Mouse (Mus musculus) midbrain, embryonic 15.5 days (tissue): ENCODE measurements around the gene 4930539E08Rik. TPM values are rescaled to one million over a fixed set of nuclear protein-coding genes. Genes with fewer than 3 reads are reported as not detected.
A peak's percentile ranks its signal among the peaks of the same experiment; 100 is the strongest.

Experiments
- ATAC-seq: fragments of 200-750 bp; cut with Nextera tagmentation; replicated peaks from 2 replicates; pipeline ENCODE4 v1.8.0; 2017; ENCODE audit warnings: moderate TSS enrichment
- H3K27ac ChIP-seq: fragments of 300-500 bp; sonication (generic); 2 replicates; pipeline ENCODE4 v1.5.1; 2015; ENCODE audit warnings: mild to moderate bottlenecking, inconsistent platforms
- H3K27me3 ChIP-seq: fragments of 300-500 bp; sonication (generic); replicated peaks from 2 replicates; pipeline ENCODE4 v1.6.1; 2015; ENCODE audit warnings: inconsistent platforms
- H3K36me3 ChIP-seq: fragments of 300-500 bp; sonication (generic); replicated peaks from 2 replicates; pipeline ENCODE4 v1.6.1; 2015; ENCODE audit warnings: inconsistent platforms
- H3K4me1 ChIP-seq: fragments of 300-500 bp; sonication (generic); 2 replicates; pipeline ENCODE4 v1.6.1; 2015; ENCODE audit warnings: inconsistent platforms
- H3K4me2 ChIP-seq: fragments of 300-500 bp; sonication (generic); 2 replicates; pipeline ENCODE4 v1.6.1; 2015; ENCODE audit warnings: inconsistent platforms, mild to moderate bottlenecking, moderate library complexity
- H3K4me3 ChIP-seq: fragments of 300-500 bp; sonication (generic); 2 replicates; pipeline ENCODE4 v1.5.1; 2015; ENCODE audit warnings: mild to moderate bottlenecking, inconsistent platforms
- H3K9ac ChIP-seq: fragments of 300-500 bp; sonication (generic); 2 replicates; pipeline ENCODE4 v1.6.1; 2015; ENCODE audit warnings: mild to moderate bottlenecking, inconsistent platforms
- H3K9me3 ChIP-seq: fragments of 300-500 bp; sonication (generic); 2 replicates; pipeline ENCODE4 v1.6.1; 2016; ENCODE audit warnings: inconsistent platforms
- WGBS: fragments of 180-500 bp; shearing (Covaris S2); methylation state at CpG from one replicate; pipeline ENCODE4 v1.1.7; 2015; ENCODE audit warnings: mixed read lengths; 5-methylcytosine and 5-hydroxymethylcytosine counted together
- polyA plus RNA-seq: library from polyadenylated mRNA; unstranded; fragments of >200 nt; fragmentation: Nextera tagmentation; extraction: Ambion mirVana; gene quantifications from 2 replicates; pipeline ENCODE4 v1.2.1, GENCODE M21; 2015

Gene 4930539E08Rik
- polyA plus RNA-seq, 1 experiment from 2014 or later, result 2.5 TPM

DNA sequence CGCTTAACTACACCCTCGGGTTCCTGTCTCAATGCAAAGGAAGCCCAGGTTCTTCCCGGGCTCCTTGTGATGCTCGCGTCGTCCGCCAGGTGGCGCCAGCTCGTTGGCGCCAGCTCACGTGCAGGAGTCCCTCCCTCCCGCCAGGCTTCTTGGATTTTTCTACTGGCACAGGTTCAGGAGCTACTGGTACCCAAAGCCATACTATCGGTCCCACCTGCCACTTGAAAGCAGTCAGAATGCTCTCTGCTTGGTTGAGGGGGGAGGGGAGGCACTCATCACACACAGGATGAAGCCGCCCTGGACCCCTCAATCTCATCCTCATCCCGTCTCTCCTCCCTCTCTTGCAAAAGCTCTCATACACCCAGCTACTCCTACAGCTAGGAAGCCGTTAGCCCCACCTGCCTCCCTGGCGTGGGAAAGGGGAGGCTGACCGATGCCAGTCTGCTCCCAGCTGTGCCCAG is 35.2 kb downstream of the 4930539E08Rik start:
- no peak overlapping the region for H3K27ac ChIP-seq
- H3K36me3 ChIP-seq, result no peaks in the 10 kb centered on the region
- H3K4me3 ChIP-seq, result no peak overlapping the region
- H3K27me3 ChIP-seq, result no peaks in the 10 kb centered on the region; the same call in 1 of the 2 replicates
- peaks cover 16% of the 10 kb centered on the region for H3K4me1 ChIP-seq
- H3K9ac ChIP-seq, result no peak overlapping the region
- peak overlapping the region; percentile 37 for H3K4me2 ChIP-seq
- no peaks in the 10 kb centered on the region for H3K9me3 ChIP-seq
- 4% methylated on average over 18 of the region's 18 CpGs for WGBS
- peak; percentile 29 for ATAC-seq

DNA sequence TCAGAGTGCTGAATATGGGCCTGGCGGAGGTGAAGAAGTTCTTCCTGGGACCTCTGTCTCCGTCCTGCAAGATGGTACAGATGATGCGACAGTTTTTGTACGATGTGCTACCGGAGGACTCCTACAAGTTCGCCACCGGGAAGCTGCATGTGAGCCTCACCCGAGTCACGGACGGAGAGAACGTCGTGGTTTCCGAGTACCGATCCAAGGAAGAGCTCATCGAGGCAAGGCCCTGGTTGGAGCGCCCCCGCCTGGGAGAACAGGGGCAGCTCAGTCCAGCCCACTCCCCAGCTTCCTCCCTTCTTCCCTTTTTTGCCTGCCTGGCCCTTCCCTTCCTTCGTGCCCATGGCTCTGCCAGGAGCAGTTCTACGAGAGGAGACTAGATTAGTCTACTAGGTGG is 38.3 kb downstream of the 4930539E08Rik start:
- ATAC-seq, result no peak
- no peaks in the 10 kb centered on the region for H3K9me3 ChIP-seq
- no peak overlapping the region for H3K4me3 ChIP-seq
- H3K36me3 ChIP-seq, result no peaks in the 10 kb centered on the region
- no peak overlapping the region for H3K9ac ChIP-seq
- H3K27ac ChIP-seq, result no peak overlapping the region
- no peaks in the 10 kb centered on the region; the same call in 1 of the 2 replicates for H3K27me3 ChIP-seq
- 18% methylated on average over 19 of the region's 19 CpGs for WGBS
- no peak overlapping the region for H3K4me2 ChIP-seq
- peaks cover 10% of the 10 kb centered on the region for H3K4me1 ChIP-seq

DNA sequence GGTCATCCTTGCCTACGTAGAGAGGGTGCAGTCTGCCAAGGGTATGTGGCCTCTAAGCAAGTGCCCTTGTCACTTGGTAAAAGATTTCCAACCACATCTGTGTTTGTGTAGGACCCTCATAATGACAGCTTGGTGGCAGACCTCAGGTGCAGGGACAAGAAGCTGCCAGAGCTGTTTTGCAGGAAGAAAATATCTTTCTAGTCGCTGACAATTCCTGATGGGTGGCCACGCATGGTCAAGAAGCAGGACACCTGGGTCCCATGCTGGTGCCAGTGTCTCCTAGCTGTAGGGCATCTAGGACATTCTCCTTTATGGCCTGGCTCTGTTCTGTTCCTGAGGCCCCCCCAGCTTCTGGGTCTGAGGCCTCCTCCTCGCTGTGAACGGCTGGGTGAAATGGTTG is 38.8 kb downstream of the 4930539E08Rik start:
- WGBS, result 70% methylated on average over 5 of the region's 5 CpGs
- Histone ChIP-seq H3K9me3 (no peaks in the 10 kb centered on the region), H3K27me3 (no peaks in the 10 kb centered on the region; the same call in 1 of the 2 replicates), H3K4me2 (no peak overlapping the region), H3K4me3 (no peak overlapping the region), H3K27ac (no peak overlapping the region), H3K9ac (no peak overlapping the region), H3K36me3 (no peaks in the 10 kb centered on the region), H3K4me1 (peaks cover 10% of the 10 kb centered on the region)
- no peak for ATAC-seq

DNA sequence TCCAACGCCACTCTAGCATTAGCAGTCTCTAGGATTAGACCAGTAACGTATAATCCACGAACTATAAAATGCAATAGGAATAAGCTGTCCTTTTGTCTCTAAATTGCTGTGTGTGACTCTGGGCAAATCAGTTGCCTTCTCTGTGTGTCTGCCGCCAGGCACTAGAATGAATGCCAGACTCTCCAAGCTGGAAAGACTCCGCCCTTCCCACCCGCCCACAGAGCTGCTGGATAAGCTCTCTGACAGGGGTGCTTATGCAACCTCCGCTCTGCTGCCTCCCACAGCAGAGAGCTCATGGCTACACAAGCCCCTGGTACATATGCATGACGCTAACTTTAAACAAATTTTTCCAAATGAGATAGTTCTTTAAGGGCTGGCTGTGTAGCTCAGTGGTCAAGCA is 39.8 kb downstream of the 4930539E08Rik start:
- 39% methylated on average over 8 of the region's 8 CpGs for WGBS
- no peak for ATAC-seq
- no peak overlapping the region for H3K9ac ChIP-seq

DNA sequence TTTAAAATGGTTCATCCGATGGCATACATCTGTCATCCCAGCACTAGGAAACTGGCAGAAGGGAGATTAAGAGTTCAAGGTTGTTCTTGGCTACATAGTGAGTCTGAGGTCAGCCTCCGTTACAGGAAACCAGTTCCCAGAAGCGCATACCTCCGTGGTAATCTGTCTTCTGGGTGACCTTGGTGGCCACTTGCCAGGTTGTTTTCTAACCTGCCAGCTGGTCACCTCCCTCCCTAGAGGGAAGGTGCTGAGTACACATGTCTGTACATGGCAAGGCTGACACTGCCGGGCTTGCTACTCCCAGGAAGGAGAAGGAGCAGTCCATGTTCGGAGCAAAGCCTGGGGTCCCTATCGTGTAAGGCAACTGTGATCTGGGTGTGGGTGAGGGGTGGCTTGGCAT is 40.3 kb downstream of the 4930539E08Rik start:
- H3K9me3 ChIP-seq, result no peaks in the 10 kb centered on the region
- H3K36me3 ChIP-seq, result no peaks in the 10 kb centered on the region
- 72% methylated on average over 7 of the region's 7 CpGs for WGBS
- H3K4me1 ChIP-seq, result peaks cover 12% of the 10 kb centered on the region
- no peak overlapping the region for H3K27ac ChIP-seq
- H3K4me3 ChIP-seq, result no peak overlapping the region
- no peak for ATAC-seq
- no peak overlapping the region for H3K9ac ChIP-seq
- no peak overlapping the region for H3K4me2 ChIP-seq
- no peaks in the 10 kb centered on the region; the same call in 1 of the 2 replicates for H3K27me3 ChIP-seq

More for the DNA sequence above, 39.8 kb downstream of the 4930539E08Rik start:
- H3K9me3 ChIP-seq, result no peaks in the 10 kb centered on the region
- H3K4me1 ChIP-seq, result peaks cover 12% of the 10 kb centered on the region
- H3K27ac ChIP-seq, result no peak overlapping the region
- no peak overlapping the region for H3K4me2 ChIP-seq
- H3K4me3 ChIP-seq, result no peak overlapping the region
- no peaks in the 10 kb centered on the region for H3K36me3 ChIP-seq
- no peaks in the 10 kb centered on the region; the same call in 1 of the 2 replicates for H3K27me3 ChIP-seq

DNA sequence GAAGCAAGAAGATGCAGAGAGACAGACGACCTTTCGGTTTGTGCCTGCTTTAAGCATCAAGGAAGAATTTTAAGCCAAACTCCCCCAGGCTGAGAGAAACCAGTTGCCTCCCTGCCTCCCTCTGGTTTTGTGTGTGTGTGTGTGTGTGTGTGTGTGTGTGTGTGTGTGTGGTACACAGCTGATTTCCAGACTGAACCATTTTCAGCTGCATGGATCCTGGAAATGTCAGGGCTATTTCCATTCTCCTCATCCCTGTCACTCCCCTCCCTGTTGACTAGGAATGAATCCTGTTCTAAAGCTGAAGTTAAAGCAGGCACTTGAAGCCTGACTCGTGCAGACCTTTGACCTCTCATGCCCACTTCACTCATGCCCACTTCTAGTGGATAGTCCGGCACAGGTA is 40.9 kb downstream of the 4930539E08Rik start:
- Histone ChIP-seq H3K9me3 (no peaks in the 10 kb centered on the region), H3K36me3 (no peaks in the 10 kb centered on the region), H3K4me2 (no peak overlapping the region), H3K4me1 (peaks cover 18% of the 10 kb centered on the region), H3K27ac (no peak overlapping the region), H3K27me3 (no peaks in the 10 kb centered on the region; the same call in 1 of the 2 replicates), H3K9ac (no peak overlapping the region), H3K4me3 (no peak overlapping the region)
- 79% methylated on average over 4 of the region's 4 CpGs for WGBS
- no peak for ATAC-seq

DNA sequence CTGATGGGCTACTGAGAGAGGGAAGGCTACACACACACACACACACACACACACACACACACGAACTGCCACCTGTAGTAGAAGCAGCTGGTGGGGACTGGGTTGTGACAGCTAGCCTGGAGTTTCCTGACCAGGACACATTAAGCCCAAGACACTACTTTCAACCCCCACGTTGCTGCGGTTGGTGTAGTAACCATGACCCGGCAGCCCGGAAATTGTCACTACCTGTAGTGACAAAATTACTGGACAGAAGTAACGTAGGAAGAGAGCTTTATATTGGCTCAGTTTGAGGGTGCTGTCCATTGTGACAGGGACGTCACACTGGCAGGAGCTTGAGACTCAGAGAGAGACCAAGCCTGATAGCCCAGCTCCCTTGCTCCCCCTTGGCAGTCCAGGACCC is 42.8 kb downstream of the 4930539E08Rik start:
- no peak overlapping the region for H3K4me3 ChIP-seq
- H3K4me2 ChIP-seq, result no peak overlapping the region
- H3K27me3 ChIP-seq, result no peaks in the 10 kb centered on the region; the same call in 1 of the 2 replicates
- no peaks in the 10 kb centered on the region for H3K36me3 ChIP-seq
- H3K4me1 ChIP-seq, result peaks cover 25% of the 10 kb centered on the region
- no peak overlapping the region for H3K27ac ChIP-seq
- no peak overlapping the region for H3K9ac ChIP-seq
- H3K9me3 ChIP-seq, result no peaks in the 10 kb centered on the region
- 86% methylated on average over 7 of the region's 7 CpGs for WGBS
- ATAC-seq, result no peak

DNA sequence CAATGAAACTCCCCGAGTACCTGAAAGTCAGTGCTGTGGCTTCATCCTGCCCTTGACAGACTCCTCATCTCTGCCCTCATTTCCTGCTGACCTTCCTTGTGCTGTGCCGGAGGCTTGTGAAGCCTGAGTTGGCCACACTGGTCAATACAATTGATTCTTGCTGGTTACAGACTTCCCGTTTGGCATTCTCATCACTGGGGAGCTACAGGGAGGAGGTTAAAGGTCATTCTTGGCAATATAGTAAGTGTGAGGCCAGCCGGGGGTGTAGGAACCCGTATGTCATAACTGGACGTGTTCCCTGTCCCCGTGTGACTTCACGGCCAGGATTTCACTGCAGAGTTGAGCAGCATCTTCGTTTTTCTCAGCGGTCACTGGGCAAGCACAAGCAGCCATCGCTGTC is 43.3 kb downstream of the 4930539E08Rik start:
- Histone ChIP-seq H3K4me3 (no peak overlapping the region), H3K9me3 (no peaks in the 10 kb centered on the region), H3K9ac (no peak overlapping the region), H3K4me2 (no peak overlapping the region), H3K4me1 (peaks cover 22% of the 10 kb centered on the region), H3K27ac (no peak overlapping the region), H3K36me3 (no peaks in the 10 kb centered on the region), H3K27me3 (no peaks in the 10 kb centered on the region; the same call in 1 of the 2 replicates)
- ATAC-seq, result no peak
- 80% methylated on average over 11 of the region's 11 CpGs for WGBS

DNA sequence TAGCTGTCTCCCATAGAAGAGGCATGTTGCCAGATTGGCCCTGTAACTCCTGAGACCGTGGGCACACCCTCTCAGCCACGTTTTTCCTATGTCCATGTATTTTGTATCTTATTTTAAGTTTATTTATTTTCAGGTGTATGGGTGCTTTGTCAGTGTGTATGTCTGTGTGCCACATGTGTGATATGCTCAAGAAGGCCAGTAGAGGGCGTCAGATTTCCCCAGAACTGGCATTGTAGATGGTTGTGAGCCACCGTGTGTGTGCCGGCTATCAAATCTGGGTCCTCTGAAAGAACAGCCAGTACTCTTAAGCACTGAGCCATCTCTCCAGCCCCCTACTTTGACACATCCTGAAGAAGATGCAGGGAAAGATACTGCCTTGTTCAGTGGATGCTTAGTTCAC is 44.7 kb downstream of the 4930539E08Rik start:
- no peak for ATAC-seq
- 71% methylated on average over 5 of the region's 5 CpGs for whole genome bisulfite sequencing
- H3K4me1 ChIP-seq, result peaks cover 21% of the 10 kb centered on the region
- H3K36me3 ChIP-seq, result no peaks in the 10 kb centered on the region
- no peak overlapping the region for H3K4me3 ChIP-seq
- H3K27ac ChIP-seq, result peak overlapping the region; percentile 86
- H3K4me2 ChIP-seq, result no peak overlapping the region
- no peaks in the 10 kb centered on the region for H3K27me3 ChIP-seq
- H3K9ac ChIP-seq, result no peak overlapping the region
- no peaks in the 10 kb centered on the region for H3K9me3 ChIP-seq

DNA sequence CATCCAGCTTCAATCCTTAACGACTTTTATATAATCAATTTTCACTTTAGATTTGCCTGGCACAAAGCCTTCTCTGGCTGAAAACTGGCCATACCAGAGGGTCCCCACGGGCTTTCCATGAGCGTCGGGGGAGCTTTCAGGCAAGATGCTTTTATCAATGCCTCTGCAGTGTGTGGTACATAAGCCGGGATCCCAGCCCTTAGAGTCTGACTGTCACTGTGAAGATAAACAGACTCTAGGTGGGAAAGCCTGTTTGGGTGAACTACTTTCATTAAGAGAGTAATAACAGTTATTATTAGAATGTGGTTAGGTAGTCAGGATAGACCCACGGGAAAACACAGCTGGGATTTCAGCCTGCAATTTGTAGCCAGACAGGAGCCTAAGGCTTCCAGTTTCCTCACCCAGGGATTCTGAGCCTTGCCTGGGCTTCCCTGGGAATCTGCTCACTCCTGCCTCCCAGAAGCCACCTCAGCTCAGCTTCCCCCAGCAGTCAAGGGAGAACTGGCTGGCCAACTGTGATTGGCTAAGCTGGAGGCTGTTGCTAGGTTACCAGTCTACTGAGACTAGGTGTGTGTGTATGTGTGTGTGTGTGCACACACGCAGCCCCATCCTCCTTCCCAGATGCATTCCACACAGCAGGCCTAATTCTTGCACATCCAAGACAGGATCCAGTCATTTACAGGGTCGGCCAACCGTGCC is 45.6 kb downstream of the 4930539E08Rik start:
- no peaks in the 10 kb centered on the region for H3K36me3 ChIP-seq
- 39% methylated on average over 9 of the region's 9 CpGs for WGBS
- peak overlapping the region; percentile 86 for H3K27ac ChIP-seq
- H3K4me1 ChIP-seq, result peaks cover 21% of the 10 kb centered on the region
- no peaks in the 10 kb centered on the region for H3K9me3 ChIP-seq
- no peak overlapping the region for H3K4me2 ChIP-seq
- H3K27me3 ChIP-seq, result no peaks in the 10 kb centered on the region
- no peak overlapping the region for H3K4me3 ChIP-seq
- ATAC-seq, result peak; percentile 97
- H3K9ac ChIP-seq, result no peak overlapping the region

DNA sequence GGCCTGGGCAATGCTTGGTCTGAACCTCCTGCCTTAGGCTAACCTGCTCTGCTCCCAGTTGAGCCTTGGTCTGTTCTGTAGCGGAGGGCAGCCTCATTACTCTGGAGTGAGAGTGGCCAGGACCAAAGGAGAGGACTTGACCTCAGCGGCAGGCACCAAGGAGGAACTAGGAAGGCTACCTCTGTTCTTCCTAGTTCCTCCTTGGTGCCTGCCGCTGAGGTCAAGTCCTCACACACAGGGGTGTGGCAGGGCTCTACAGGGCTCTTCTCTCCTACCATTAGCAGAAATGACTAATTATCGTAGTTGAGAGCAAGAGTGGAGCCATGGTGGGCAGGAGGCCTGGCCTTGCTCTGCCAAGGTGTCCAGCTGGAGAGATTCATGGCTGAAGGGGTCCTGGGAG is 47.7 kb downstream of the 4930539E08Rik start:
- no peak overlapping the region for H3K9ac ChIP-seq
- peaks cover 21% of the 10 kb centered on the region for H3K4me1 ChIP-seq
- WGBS, result 91% methylated on average over 4 of the region's 4 CpGs
- H3K36me3 ChIP-seq, result no peaks in the 10 kb centered on the region
- no peak for ATAC-seq
- H3K9me3 ChIP-seq, result no peaks in the 10 kb centered on the region
- H3K27ac ChIP-seq, result no peak overlapping the region
- H3K4me3 ChIP-seq, result no peak overlapping the region
- H3K27me3 ChIP-seq, result no peaks in the 10 kb centered on the region
- H3K4me2 ChIP-seq, result no peak overlapping the region

DNA sequence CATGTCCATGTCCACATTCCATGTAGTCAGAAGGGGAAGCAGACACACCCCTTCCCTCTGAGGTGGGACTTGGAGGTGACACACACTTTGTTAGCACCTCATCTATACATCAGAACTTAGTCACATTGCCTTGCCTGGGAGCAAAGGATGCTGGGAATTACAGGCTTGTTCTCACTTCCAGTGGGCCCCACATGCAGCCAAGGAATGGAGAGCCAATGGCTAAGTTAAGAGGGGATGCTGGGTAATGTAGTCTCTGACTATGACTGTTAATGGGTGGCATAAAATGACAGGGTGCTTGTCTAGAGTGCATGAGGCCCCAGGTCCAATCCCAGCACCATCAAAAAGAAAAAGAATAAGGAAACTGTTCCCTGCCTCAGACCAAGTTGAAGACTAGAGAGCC is 48.2 kb downstream of the 4930539E08Rik start:
- H3K36me3 ChIP-seq, result no peaks in the 10 kb centered on the region
- ATAC-seq, result no peak
- peaks cover 21% of the 10 kb centered on the region for H3K4me1 ChIP-seq
- no peak overlapping the region for H3K9ac ChIP-seq
- no peaks in the 10 kb centered on the region for H3K9me3 ChIP-seq
- no peak overlapping the region for H3K4me3 ChIP-seq
- H3K27me3 ChIP-seq, result no peaks in the 10 kb centered on the region
- H3K27ac ChIP-seq, result no peak overlapping the region
- no peak overlapping the region for H3K4me2 ChIP-seq

DNA sequence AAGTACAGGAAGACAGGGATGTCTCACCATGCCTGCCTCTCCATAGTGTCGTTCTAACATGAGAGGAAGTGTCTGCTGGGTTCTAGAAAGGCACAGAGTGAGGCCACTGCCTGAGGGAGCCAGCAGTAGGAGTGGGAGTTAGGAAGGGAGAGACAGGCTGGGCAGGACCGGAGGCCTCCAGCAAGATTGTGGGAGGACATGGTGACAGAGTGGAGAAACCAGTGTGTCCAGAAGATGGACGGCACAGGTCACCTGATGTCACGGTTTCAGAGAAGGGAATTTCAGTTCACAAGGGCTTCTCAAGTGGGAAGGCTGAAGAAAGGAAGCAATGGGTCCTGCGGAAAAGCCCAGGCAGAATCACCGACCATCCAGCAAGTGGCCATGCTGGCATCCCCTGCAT is 50.7 kb downstream of the 4930539E08Rik start:
- no peaks in the 10 kb centered on the region for H3K36me3 ChIP-seq
- H3K4me3 ChIP-seq, result no peak overlapping the region
- no peak overlapping the region for H3K27ac ChIP-seq
- H3K4me1 ChIP-seq, result peaks cover 9% of the 10 kb centered on the region
- no peaks in the 10 kb centered on the region for H3K9me3 ChIP-seq
- H3K4me2 ChIP-seq, result no peak overlapping the region
- H3K9ac ChIP-seq, result no peak overlapping the region
- no peaks in the 10 kb centered on the region for H3K27me3 ChIP-seq
- WGBS, result 88% methylated on average over 6 of the region's 6 CpGs
- no peak for ATAC-seq
